Mouse (Mus musculus) liver, embryonic 14.5 days (tissue): Measurements from ENCODE around the gene Fam92b.

Source experiments
- CTCF ChIP-seq: IDR thresholded peaks from 2 replicates; pipeline ENCODE4 v1.5.1; 2016; ENCODE audit warnings: antibody characterized with exemption, low read depth, control low read depth
- EP300 ChIP-seq: IDR thresholded peaks from 2 replicates; pipeline ENCODE4 v1.6.1; 2016; ENCODE audit warnings: antibody characterized with exemption, low read depth

DNA sequence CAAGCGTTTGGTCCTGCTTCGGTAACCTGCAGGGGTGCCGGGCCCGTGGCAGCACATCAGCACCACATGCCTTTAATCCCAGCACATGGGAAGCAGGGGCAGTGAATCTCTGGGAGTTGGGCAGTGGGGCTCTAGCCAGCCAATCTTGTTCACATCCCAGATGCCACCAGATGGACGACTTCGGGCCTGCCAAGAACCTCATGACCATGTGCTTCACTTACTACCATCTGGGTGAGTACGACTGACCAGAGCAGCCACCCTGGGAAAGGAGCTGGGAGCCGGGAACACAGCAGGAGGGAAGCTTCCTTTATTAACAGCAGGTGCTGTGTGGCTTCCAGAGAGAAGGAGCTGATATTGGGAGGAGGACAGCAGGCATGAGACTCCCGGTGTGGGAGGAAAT, 26.1 kb downstream of the Fam92b start:
- TF ChIP-seq CTCF (no peak), EP300 (no peak)
